Mouse (Mus musculus) neural tube, embryonic 12.5 days (tissue): Measurements from ENCODE around the gene AI464131. TPM values are rescaled to one million over a fixed set of nuclear protein-coding genes. Genes with fewer than 3 reads are reported as not detected.

ENCODE experiments used
- ATAC-seq: fragments of 200-750 bp; cut with Nextera tagmentation; 2 replicates; pipeline ENCODE4 v1.8.0; 2017; ENCODE audit warnings: low read depth, mild to moderate bottlenecking, moderate TSS enrichment, moderate library complexity; ENCODE audit not compliant: low FRiP score
- H3K27ac ChIP-seq: fragments of 300-500 bp; sonication (generic); 2 replicates; pipeline ENCODE4 v1.5.1; 2016
- H3K27me3 ChIP-seq: fragments of 300-500 bp; sonication (generic); replicated peaks from 2 replicates; pipeline ENCODE4 v1.6.1; 2016; ENCODE audit warnings: mild to moderate bottlenecking
- H3K36me3 ChIP-seq: fragments of 300-500 bp; sonication (generic); 2 replicates; pipeline ENCODE4 v1.6.1; 2016; ENCODE audit warnings: mild to moderate bottlenecking
- H3K4me1 ChIP-seq: fragments of 300-500 bp; sonication (generic); 2 replicates; pipeline ENCODE4 v1.6.1; 2016
- H3K4me2 ChIP-seq: fragments of 300-500 bp; sonication (generic); replicated peaks from 2 replicates; pipeline ENCODE4 v1.6.1; 2016; ENCODE audit warnings: mild to moderate bottlenecking
- H3K4me3 ChIP-seq: fragments of 300-500 bp; sonication (generic); 2 replicates; pipeline ENCODE4 v1.5.1; 2016
- H3K9ac ChIP-seq: fragments of 300-500 bp; sonication (generic); 2 replicates; pipeline ENCODE4 v1.6.1; 2016; ENCODE audit warnings: mild to moderate bottlenecking
- H3K9me3 ChIP-seq: fragments of 300-500 bp; sonication (generic); 2 replicates; pipeline ENCODE4 v1.6.1; 2016; ENCODE audit warnings: mild to moderate bottlenecking
- WGBS: fragments of 180-500 bp; shearing (Covaris S2); methylation state at CpG from one replicate; pipeline ENCODE4 v1.1.7; 2016; 5-methylcytosine and 5-hydroxymethylcytosine counted together
- polyA plus RNA-seq: library from polyadenylated mRNA; unstranded; fragments of >200 nt; fragmentation: Nextera tagmentation; extraction: Ambion mirVana; gene quantifications from 2 replicates; pipeline ENCODE4 v1.2.1, GENCODE M21; 2016

The AI464131 gene
- polyA plus RNA-seq, 1 experiment from 2014 or later = 8.9 TPM

DNA sequence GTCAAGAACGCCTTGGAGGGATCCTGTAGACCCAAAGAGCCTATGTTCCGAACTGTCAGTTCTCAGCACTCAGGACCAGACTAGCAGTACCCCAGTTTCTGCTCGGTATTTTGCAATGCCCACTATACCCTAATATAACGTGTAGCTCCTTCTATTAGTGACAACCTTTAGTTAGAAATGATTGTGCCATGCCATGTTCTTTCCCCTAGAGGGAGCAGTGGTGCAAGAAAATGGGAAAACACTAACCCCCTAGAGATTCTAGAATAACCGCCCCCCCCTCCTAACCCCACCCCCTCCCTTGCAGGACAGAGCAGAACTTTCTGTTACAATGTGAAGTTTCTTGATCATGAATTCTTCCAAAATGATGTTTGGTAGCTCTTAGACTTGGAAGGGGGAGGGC is 1.4 kb upstream of the AI464131 start:
- no peak overlapping the region for H3K4me2 ChIP-seq
- H3K4me3 ChIP-seq = no peak overlapping the region
- H3K27me3 ChIP-seq = peaks cover 31% of the 10 kb centered on the region
- no peak overlapping the region for H3K27ac ChIP-seq
- H3K9me3 ChIP-seq = no peaks in the 10 kb centered on the region
- ATAC-seq = no peak
- no peak overlapping the region for H3K9ac ChIP-seq
- WGBS = 77% methylated on average over 5 of the region's 5 CpGs
- H3K36me3 ChIP-seq = no peaks in the 10 kb centered on the region
- H3K4me1 ChIP-seq = peaks cover 18% of the 10 kb centered on the region

DNA sequence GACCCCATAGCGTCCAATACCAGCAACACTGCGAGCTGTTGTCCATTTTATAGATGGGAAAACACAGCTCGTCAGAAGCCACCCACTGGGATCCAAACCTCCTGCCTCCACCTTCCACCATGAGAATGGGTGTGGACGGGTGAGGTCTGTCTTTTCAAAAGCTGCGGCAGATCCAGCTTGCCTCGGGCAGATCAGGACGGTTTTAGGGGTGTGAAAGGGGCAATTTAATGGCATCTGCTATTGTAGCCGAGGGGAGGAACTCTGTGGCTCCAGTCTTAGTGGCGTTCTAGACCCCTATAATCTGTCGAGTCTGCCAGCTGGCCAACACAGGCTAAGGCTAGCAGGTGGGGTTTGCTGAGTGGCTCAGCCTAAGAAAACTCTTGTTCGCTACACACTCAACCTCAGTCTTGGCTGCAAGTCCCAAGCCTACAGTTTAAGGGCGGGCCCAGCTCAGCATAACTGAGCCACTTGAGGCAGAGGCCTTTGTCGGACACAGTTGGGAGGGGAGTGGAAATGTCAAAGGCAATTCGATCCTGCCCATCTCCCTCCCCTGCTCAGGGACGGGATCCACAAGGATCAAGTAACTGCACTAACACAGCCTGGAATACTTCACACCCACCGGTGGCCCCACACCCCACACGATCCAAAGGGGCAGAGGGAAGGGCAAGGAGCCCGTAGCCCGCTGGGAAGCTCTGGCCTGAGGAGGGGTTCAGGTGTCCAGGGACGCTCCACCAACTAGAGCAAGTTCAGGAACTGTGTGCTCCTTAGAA is 520 bp downstream of the AI464131 start:
- H3K9ac ChIP-seq = peak overlapping the region; percentile 47
- H3K4me1 ChIP-seq = peaks cover 35% of the 10 kb centered on the region
- no peak overlapping the region for H3K27ac ChIP-seq
- peak overlapping the region; percentile 69 for H3K4me2 ChIP-seq
- H3K27me3 ChIP-seq = peaks cover 50% of the 10 kb centered on the region
- H3K9me3 ChIP-seq = no peaks in the 10 kb centered on the region
- ATAC-seq = peak; percentile 29
- 5% methylated on average over 20 of the region's 20 CpGs for WGBS
- H3K4me3 ChIP-seq = peak overlapping the region; percentile 41
- no peaks in the 10 kb centered on the region for H3K36me3 ChIP-seq

DNA sequence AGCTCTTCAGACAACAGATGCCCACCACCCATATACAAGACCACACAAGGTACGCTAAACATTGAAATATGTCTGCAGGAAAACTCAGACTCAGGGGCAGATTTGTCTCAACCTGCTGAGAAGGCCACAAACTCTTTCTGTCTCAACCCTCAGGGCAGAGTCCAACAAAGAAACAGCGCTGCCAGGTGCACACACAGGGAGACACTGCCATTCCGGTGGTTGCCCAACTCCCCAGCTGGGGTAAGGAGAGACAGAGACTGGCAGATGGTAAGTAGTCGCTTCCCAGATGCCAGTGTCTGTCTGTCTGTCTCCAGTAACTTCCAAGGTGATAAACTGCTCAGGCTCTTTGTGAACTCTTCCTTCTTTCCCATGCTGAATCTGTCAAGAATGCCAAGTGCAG is 2.1 kb downstream of the AI464131 start:
- no peak overlapping the region for H3K9ac ChIP-seq
- H3K4me1 ChIP-seq = peaks cover 30% of the 10 kb centered on the region
- H3K9me3 ChIP-seq = no peaks in the 10 kb centered on the region
- ATAC-seq = no peak
- peaks cover 64% of the 10 kb centered on the region for H3K27me3 ChIP-seq
- H3K4me2 ChIP-seq = no peak overlapping the region
- H3K36me3 ChIP-seq = no peaks in the 10 kb centered on the region
- H3K27ac ChIP-seq = no peak overlapping the region
- WGBS = 71% methylated on average over 4 of the region's 4 CpGs
- no peak overlapping the region for H3K4me3 ChIP-seq

DNA sequence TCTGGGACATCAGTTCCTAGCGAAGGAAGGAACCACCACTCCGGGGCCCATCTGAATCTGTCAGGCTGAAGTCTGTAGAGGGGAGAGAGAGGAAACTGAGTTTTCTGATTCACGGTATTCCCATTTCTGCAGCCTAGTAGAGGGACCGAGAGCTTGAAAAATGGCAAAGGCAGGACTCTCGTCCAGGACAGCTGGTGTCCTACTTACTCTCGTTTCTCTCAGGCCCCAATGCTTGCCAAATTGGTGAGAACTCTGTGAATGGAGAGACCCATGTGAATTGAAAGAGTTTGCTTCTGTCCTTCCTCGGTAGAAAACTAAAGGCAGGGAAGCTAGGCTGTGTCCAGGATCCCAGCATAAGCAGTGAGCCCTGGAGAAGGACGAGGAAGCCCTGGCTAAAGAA is 3.3 kb downstream of the AI464131 start:
- Histone ChIP-seq H3K27ac (no peak overlapping the region), H3K4me2 (no peak overlapping the region; the same call in 1 of the 2 replicates), H3K27me3 (peaks cover 71% of the 10 kb centered on the region), H3K4me3 (no peak overlapping the region), H3K36me3 (no peaks in the 10 kb centered on the region), H3K4me1 (peaks cover 30% of the 10 kb centered on the region), H3K9ac (no peak overlapping the region), H3K9me3 (no peaks in the 10 kb centered on the region)
- 54% methylated on average over 8 of the region's 8 CpGs for WGBS
- ATAC-seq = no peak

DNA sequence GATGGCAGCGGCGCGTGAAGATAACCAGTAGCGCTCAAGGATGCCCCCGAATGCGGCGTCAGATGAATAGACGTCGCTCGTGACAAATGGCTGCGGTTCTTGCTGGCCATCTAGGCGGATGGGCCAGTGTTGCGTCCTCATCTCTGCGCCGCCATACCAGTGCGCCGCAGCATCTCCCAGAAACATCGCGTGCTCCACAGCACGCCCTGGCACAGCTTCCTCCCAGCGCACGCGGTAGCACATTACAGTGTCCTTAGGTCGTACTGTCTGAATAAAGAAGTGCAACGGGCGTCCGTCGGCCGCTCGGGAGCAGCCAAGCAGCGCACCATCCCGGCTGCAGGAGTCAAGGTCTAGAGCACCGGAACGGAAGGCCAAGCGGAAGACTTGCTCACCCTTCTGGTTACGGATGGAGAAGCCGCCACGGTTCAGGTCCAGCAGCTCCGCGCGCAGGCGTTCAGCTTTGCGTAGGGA is 3.9 kb downstream of the AI464131 start:
- H3K9ac ChIP-seq = no peak overlapping the region
- H3K36me3 ChIP-seq = no peaks in the 10 kb centered on the region
- 3% methylated on average over 43 of the region's 43 CpGs for WGBS
- no peaks in the 10 kb centered on the region for H3K9me3 ChIP-seq
- ATAC-seq = no peak
- peak overlapping the region; percentile 29 for H3K4me3 ChIP-seq
- H3K4me1 ChIP-seq = peaks cover 30% of the 10 kb centered on the region
- peak overlapping the region; percentile 61 for H3K4me2 ChIP-seq
- no peak overlapping the region for H3K27ac ChIP-seq
- H3K27me3 ChIP-seq = peaks cover 71% of the 10 kb centered on the region

DNA sequence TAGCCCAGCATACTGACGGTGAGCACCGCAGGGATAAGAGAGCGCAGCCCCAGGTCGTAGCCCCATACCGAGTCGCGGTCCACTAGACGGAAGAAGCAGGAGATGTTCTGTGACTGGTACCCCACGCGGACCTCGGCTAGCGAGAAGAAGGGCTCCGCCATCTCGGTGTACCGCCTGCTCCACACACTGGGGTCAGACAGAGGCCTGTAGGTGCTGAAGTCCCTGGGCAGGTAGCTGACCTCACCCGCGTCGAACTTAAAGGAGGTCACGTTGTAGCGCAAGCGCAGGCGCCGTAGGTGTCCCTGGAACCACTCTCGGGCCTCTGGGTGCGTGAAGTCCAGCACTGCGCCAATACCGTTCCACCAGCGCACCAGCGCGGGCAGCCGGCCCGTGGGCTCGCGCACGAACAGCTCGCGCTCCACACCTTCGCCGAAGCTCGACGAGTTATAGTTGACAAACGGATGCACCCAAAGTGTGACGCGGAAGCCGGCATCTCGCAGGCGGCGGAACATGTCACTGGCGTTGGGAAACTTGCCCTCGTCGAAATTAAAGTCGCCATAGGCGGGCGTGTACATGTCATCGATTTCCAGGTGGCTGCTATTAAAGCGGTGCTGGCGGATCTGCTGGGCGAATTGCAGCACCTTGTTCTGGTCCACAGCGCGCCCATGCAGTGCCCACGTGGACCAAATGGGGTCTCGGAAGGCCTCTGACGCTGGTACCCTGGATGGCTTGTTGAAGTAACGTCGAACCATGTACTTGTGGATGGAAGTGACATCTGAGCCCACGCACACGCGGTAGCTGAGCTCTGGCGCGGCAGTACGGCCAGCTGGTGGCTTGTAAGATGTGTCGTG is 4.7 kb downstream of the AI464131 start:
- H3K9me3 ChIP-seq = no peaks in the 10 kb centered on the region
- H3K36me3 ChIP-seq = no peaks in the 10 kb centered on the region
- no peak overlapping the region for H3K9ac ChIP-seq
- peaks cover 71% of the 10 kb centered on the region for H3K27me3 ChIP-seq
- 7% methylated on average over 72 of the region's 72 CpGs for WGBS
- no peak for ATAC-seq
- H3K4me1 ChIP-seq = peaks cover 30% of the 10 kb centered on the region
- no peak overlapping the region for H3K27ac ChIP-seq
- H3K4me2 ChIP-seq = peak overlapping the region; percentile 61
- peak overlapping the region; percentile 29 for H3K4me3 ChIP-seq

DNA sequence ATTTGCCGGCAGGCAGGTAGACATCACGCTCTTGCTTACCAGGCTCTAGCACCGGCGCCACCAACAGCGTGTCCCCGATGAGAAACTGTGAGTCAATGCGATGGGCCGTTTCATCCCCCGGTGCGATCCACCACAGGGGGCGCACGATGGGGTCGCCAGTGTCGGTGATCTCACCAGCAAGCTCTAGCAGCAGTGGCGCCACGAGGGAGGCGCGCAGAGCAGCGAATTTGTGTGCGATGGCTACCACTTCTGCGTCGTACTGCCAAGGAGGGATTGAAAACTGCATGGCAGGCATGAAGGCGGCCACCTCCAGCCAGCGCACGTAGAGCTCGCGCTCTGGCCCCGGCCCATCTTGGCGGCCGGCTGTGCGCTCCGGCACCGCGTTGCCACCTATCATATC is 5.3 kb downstream of the AI464131 start:
- Histone ChIP-seq H3K27ac (no peak overlapping the region), H3K36me3 (no peaks in the 10 kb centered on the region), H3K27me3 (peaks cover 71% of the 10 kb centered on the region), H3K9ac (no peak overlapping the region), H3K4me2 (peak overlapping the region; percentile 61), H3K4me3 (peak overlapping the region; percentile 29), H3K4me1 (peaks cover 26% of the 10 kb centered on the region), H3K9me3 (no peaks in the 10 kb centered on the region)
- 2% methylated on average over 34 of the region's 34 CpGs for WGBS
- ATAC-seq = 0 out of 2 replicates have a peak, but pooled peaks have one; percentile 10

DNA sequence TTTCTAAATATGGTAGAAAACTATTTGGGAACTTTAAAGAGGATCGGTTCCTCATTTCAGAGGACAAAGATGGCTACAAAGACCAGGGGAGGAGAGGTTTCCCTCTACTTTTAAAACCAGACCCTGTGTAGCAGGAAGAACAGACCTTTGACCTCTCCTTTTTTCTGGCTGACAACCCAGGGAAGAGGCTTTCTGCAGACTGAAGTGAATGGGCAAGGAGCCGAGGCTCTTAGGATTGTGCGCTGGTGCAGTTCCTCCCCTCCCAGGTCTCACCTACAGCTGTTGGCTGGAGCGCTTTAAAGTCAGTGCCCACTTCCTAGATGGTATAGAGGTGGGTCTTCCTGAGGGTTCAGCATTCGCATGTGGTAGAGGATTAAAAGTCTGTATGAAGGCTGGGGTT is 5.8 kb downstream of the AI464131 start:
- 44% methylated on average over 5 of the region's 5 CpGs for WGBS
- no peaks in the 10 kb centered on the region for H3K9me3 ChIP-seq
- H3K4me1 ChIP-seq = peaks cover 22% of the 10 kb centered on the region
- no peak overlapping the region for H3K9ac ChIP-seq
- no peak for ATAC-seq
- peaks cover 68% of the 10 kb centered on the region for H3K27me3 ChIP-seq
- H3K4me3 ChIP-seq = no peak overlapping the region
- no peak overlapping the region for H3K4me2 ChIP-seq
- no peaks in the 10 kb centered on the region for H3K36me3 ChIP-seq
- H3K27ac ChIP-seq = no peak overlapping the region

DNA sequence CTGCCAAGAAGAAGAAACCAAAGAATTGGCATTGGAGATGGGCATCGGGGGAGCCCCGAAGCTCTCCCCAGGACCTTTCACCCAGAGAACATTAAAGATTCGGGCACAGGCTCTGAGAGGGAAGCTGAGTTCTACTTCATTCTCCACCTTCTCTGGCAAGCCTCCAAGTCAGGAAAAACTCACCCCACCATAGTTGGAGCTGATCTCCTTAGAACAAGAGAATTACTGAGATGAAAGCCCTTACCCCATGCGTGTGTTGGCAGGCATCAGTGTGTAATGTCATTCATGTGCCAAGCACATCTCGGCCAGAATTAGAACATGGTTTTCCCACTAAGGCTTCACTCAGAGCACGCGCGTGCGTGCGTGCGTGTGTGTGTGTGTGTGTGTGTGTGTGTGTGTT is 7.0 kb downstream of the AI464131 start:
- ATAC-seq = no peak
- no peak overlapping the region for H3K27ac ChIP-seq
- H3K9me3 ChIP-seq = no peaks in the 10 kb centered on the region
- H3K4me1 ChIP-seq = peaks cover 22% of the 10 kb centered on the region
- H3K27me3 ChIP-seq = peaks cover 56% of the 10 kb centered on the region
- WGBS = 90% methylated on average over 11 of the region's 11 CpGs
- no peak overlapping the region for H3K4me3 ChIP-seq
- H3K36me3 ChIP-seq = no peaks in the 10 kb centered on the region
- no peak overlapping the region for H3K4me2 ChIP-seq
- no peak overlapping the region for H3K9ac ChIP-seq

DNA sequence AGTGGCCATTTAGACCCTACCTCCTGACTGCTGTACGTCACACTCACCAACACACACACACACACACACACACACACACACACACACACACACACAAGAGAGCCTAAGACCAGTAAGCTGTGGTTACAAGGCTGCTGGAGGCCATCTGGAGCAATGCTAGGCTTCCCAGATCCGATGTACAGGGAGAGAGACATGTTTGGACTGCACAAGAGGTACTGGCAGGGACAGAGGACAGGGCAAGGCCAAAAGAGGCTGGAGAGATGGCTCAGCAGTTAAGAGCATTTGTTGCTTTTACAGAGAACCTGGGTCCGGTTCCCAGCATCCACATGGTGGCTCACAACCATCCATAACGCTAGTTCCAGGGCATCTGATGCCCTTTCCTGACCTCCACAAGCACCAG is 7.8 kb downstream of the AI464131 start:
- H3K4me1 ChIP-seq = peaks cover 22% of the 10 kb centered on the region
- no peak for ATAC-seq
- H3K27me3 ChIP-seq = peaks cover 48% of the 10 kb centered on the region
- WGBS = 82% methylated on average over 4 of the region's 4 CpGs
- no peak overlapping the region for H3K27ac ChIP-seq
- H3K9me3 ChIP-seq = no peaks in the 10 kb centered on the region
- H3K4me2 ChIP-seq = no peak overlapping the region
- no peaks in the 10 kb centered on the region for H3K36me3 ChIP-seq
- H3K4me3 ChIP-seq = no peak overlapping the region
- no peak overlapping the region for H3K9ac ChIP-seq

DNA sequence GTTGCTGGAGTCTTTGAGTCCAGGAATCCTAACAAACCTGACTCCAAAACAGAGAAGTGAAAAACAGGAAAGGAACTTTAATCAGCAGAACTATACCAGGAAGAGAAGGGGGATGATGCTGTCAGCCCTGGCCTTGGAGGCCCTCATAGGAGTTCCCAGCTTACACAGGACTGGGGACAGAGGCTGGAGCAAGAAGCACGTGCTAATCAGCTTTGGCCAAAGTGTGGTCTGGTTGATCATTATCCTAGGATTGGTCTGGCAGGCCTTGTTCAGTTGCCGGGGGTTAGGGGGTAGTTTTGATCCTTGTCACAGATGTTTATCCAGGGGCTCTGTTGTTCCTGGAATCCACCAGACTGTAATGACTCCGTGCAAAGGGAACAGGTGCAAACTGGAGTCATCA is 8.5 kb downstream of the AI464131 start:
- Histone ChIP-seq H3K27me3 (peaks cover 41% of the 10 kb centered on the region), H3K27ac (no peak overlapping the region), H3K4me3 (no peak overlapping the region), H3K36me3 (no peaks in the 10 kb centered on the region), H3K4me1 (peaks cover 22% of the 10 kb centered on the region), H3K9me3 (no peaks in the 10 kb centered on the region), H3K4me2 (no peak overlapping the region), H3K9ac (no peak overlapping the region)
- 45% methylated on average over 3 of the region's 3 CpGs for WGBS
- no peak for ATAC-seq

DNA sequence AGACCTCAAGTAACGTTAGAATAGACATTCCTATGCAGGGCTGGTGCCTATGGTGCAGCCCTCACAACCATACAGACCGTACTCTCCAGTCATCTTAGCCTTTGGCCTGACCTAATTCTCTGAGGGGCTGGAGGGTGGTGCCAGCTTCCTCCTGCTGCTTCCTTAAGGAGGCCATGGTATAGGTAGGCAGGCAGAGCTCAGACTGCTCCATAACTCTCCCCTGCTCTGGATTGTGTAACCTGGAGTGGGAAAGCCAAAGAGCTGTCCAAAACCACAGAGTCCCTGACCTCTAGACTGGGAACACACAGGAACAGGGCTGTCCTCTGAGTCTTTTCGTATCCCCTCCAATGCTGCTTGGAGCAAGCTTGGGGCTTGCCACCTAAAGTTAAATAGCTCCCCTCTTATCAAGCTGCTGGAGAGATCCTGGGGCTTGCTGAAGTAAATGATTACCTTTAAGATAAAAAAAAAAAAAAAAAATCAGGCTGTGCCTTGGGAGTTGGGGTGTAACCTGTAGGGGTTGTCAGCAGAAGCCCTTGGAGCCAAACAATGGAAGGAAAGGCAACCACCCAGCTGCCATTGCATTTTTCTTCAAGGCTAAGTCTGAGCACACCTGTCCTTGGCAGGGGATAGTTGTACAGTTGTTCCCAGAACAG is 9.3 kb downstream of the AI464131 start:
- no peak overlapping the region for H3K27ac ChIP-seq
- 83% methylated on average over 3 of the region's 3 CpGs for WGBS
- no peak for ATAC-seq

More for the DNA sequence above, 9.3 kb downstream of the AI464131 start:
- no peaks in the 10 kb centered on the region for H3K9me3 ChIP-seq
- no peaks in the 10 kb centered on the region for H3K36me3 ChIP-seq
- peaks cover 15% of the 10 kb centered on the region for H3K4me1 ChIP-seq
- no peak overlapping the region for H3K9ac ChIP-seq
- peaks cover 33% of the 10 kb centered on the region for H3K27me3 ChIP-seq
- no peak overlapping the region for H3K4me2 ChIP-seq
- no peak overlapping the region for H3K4me3 ChIP-seq
